Mouse (Mus musculus) stomach, embryonic 16.5 days (tissue): Measurements from ENCODE around the gene Txndc8. TPM values are rescaled to one million over a fixed set of nuclear protein-coding genes. Genes with fewer than 3 reads are reported as not detected.

Experiments
- ATAC-seq: fragments of 200-750 bp; cut with Nextera tagmentation; 2 replicates; pipeline ENCODE4 v1.8.0; 2017; ENCODE audit warnings: moderate number of reproducible peaks, moderate TSS enrichment; ENCODE audit not compliant: insufficient read depth, low FRiP score
- H3K27ac ChIP-seq: fragments of 300-500 bp; sonication (generic); 2 replicates; pipeline ENCODE4 v1.5.1; 2014; ENCODE audit warnings: low read length
- H3K27me3 ChIP-seq: fragments of 300-500 bp; sonication (generic); 2 replicates; pipeline ENCODE4 v1.6.1; 2014; ENCODE audit warnings: low read length, control low read depth, mixed read lengths; ENCODE audit not compliant: control insufficient read depth, insufficient read depth
- H3K36me3 ChIP-seq: fragments of 300-500 bp; sonication (generic); 2 replicates; pipeline ENCODE4 v1.6.1; 2014; ENCODE audit warnings: low read length; ENCODE audit not compliant: control insufficient read depth, insufficient read depth
- H3K4me1 ChIP-seq: fragments of 300-500 bp; sonication (generic); 2 replicates; pipeline ENCODE4 v1.6.1; 2014; ENCODE audit warnings: low read length, control low read depth, mixed read lengths; ENCODE audit not compliant: control insufficient read depth, insufficient read depth
- H3K4me2 ChIP-seq: fragments of 300-500 bp; sonication (generic); 2 replicates; pipeline ENCODE4 v1.6.1; 2014; ENCODE audit warnings: low read depth, low read length, mixed read lengths
- H3K4me3 ChIP-seq: fragments of 300-500 bp; sonication (generic); replicated peaks from 2 replicates; pipeline ENCODE4 v1.5.1; 2014; ENCODE audit warnings: mild to moderate bottlenecking, low read length
- H3K9ac ChIP-seq: fragments of 300-500 bp; sonication (generic); 2 replicates; pipeline ENCODE4 v1.6.1; 2014; ENCODE audit warnings: low read length
- H3K9me3 ChIP-seq: fragments of 300-500 bp; sonication (generic); replicated peaks from 2 replicates; pipeline ENCODE4 v1.6.1; 2016; ENCODE audit warnings: low read length, control low read depth; ENCODE audit not compliant: control insufficient read depth
- WGBS: fragments of 180-500 bp; shearing (Covaris S2); extraction: QIAGEN DNeasy Blood & Tissue Kit; methylation state at CpG from one replicate; pipeline ENCODE4 v1.1.7; 2014; 5-methylcytosine and 5-hydroxymethylcytosine counted together
- polyA plus RNA-seq: library from polyadenylated mRNA; unstranded; fragments of >200 nt; fragmentation: Nextera tagmentation; extraction: Ambion mirVana; gene quantifications from 2 replicates; pipeline ENCODE4 v1.2.1, GENCODE M21; 2015

The Txndc8 gene
- not detected in 2 replicates for polyA plus RNA-seq

- Histone ChIP-seq H3K4me3 (no peak within 1 kb of the TSS), H3K36me3 (no peaks in the 10 kb centered on the region), H3K27me3 (no peaks in the 10 kb centered on the region), H3K4me2 (no peak within 1 kb of the TSS), H3K9me3 (no peaks in the 10 kb centered on the region), H3K9ac (no peak within 1 kb of the TSS), H3K4me1 (no peaks in the 10 kb centered on the region), H3K27ac (no peak within 1 kb of the TSS)
- 94% methylated on average over 5 of the region's 5 CpGs for WGBS
- ATAC-seq, result no peak
These were observed at the start of gene Txndc8 for GRCm38 (mm10) chr4:58009024-58009423. Txndc8 (minus strand) TSS chr4:58009124.

GRCm38 (mm10) chr4:58055653-58056052, 46.7 kb upstream of the Txndc8 start:
- Histone ChIP-seq H3K9ac (no peak overlapping the region), H3K27me3 (no peaks in the 10 kb centered on the region), H3K9me3 (no peaks in the 10 kb centered on the region), H3K36me3 (no peaks in the 10 kb centered on the region), H3K4me1 (no peaks in the 10 kb centered on the region), H3K27ac (no peak overlapping the region), H3K4me2 (no peak overlapping the region), H3K4me3 (no peak overlapping the region)
- ATAC-seq, result no peak

- Histone ChIP-seq H3K4me2 (no peak overlapping the region), H3K4me3 (no peak overlapping the region), H3K27me3 (no peaks in the 10 kb centered on the region), H3K9me3 (no peaks in the 10 kb centered on the region), H3K9ac (no peak overlapping the region), H3K4me1 (no peaks in the 10 kb centered on the region), H3K27ac (no peak overlapping the region), H3K36me3 (no peaks in the 10 kb centered on the region)
- ATAC-seq, result no peak
- 67% methylated on average over 5 of the region's 5 CpGs for WGBS
These were observed 45.5 kb upstream of the Txndc8 start for GRCm38 (mm10) chr4:58054441-58054840.

- Histone ChIP-seq H3K9me3 (no peaks in the 10 kb centered on the region), H3K4me3 (no peak overlapping the region), H3K27ac (no peak overlapping the region), H3K27me3 (no peaks in the 10 kb centered on the region), H3K36me3 (no peaks in the 10 kb centered on the region), H3K4me2 (no peak overlapping the region), H3K4me1 (no peaks in the 10 kb centered on the region), H3K9ac (no peak overlapping the region)
- WGBS, result 79% methylated on average over 8 of the region's 8 CpGs
- no peak for ATAC-seq
These were observed 41.8 kb upstream of the Txndc8 start for GRCm38 (mm10) chr4:58050746-58051145.

- H3K9me3 ChIP-seq, result no peaks in the 10 kb centered on the region
- no peak overlapping the region for H3K27ac ChIP-seq
- no peaks in the 10 kb centered on the region for H3K36me3 ChIP-seq
- no peak for ATAC-seq
- WGBS, result 79% methylated on average over 8 of the region's 8 CpGs
- H3K4me3 ChIP-seq, result no peak overlapping the region
- H3K4me1 ChIP-seq, result no peaks in the 10 kb centered on the region
- no peaks in the 10 kb centered on the region for H3K27me3 ChIP-seq
- H3K4me2 ChIP-seq, result no peak overlapping the region
- no peak overlapping the region for H3K9ac ChIP-seq
These were observed 41.4 kb upstream of the Txndc8 start for GRCm38 (mm10) chr4:58050276-58050675.

- H3K27me3 ChIP-seq, result no peaks in the 10 kb centered on the region
- H3K4me2 ChIP-seq, result no peak overlapping the region
- H3K27ac ChIP-seq, result no peak overlapping the region
- H3K4me3 ChIP-seq, result no peak overlapping the region
- H3K4me1 ChIP-seq, result no peaks in the 10 kb centered on the region
- no peaks in the 10 kb centered on the region for H3K9me3 ChIP-seq
- no peak overlapping the region for H3K9ac ChIP-seq
- H3K36me3 ChIP-seq, result no peaks in the 10 kb centered on the region
- ATAC-seq, result no peak
- 80% methylated on average over 6 of the region's 6 CpGs for WGBS
These were observed 35.9 kb upstream of the Txndc8 start for GRCm38 (mm10) chr4:58044833-58045232.

GRCm38 (mm10) chr4:58044356-58044755, 35.4 kb upstream of the Txndc8 start:
- no peaks in the 10 kb centered on the region for H3K4me1 ChIP-seq
- 89% methylated on average over 3 of the region's 3 CpGs for WGBS
- H3K9me3 ChIP-seq, result no peaks in the 10 kb centered on the region
- no peak overlapping the region for H3K4me2 ChIP-seq
- H3K27ac ChIP-seq, result no peak overlapping the region
- H3K4me3 ChIP-seq, result no peak overlapping the region
- no peaks in the 10 kb centered on the region for H3K36me3 ChIP-seq
- no peak for ATAC-seq
- no peak overlapping the region for H3K9ac ChIP-seq
- no peaks in the 10 kb centered on the region for H3K27me3 ChIP-seq

GRCm38 (mm10) chr4:58040093-58040492, 31.2 kb upstream of the Txndc8 start:
- H3K4me3 ChIP-seq, result no peak overlapping the region
- H3K27me3 ChIP-seq, result no peaks in the 10 kb centered on the region
- no peak overlapping the region for H3K4me2 ChIP-seq
- ATAC-seq, result no peak
- no peak overlapping the region for H3K27ac ChIP-seq
- H3K9me3 ChIP-seq, result no peaks in the 10 kb centered on the region
- 70% methylated on average over 2 of the region's 2 CpGs for WGBS
- H3K4me1 ChIP-seq, result no peaks in the 10 kb centered on the region
- H3K9ac ChIP-seq, result no peak overlapping the region
- H3K36me3 ChIP-seq, result no peaks in the 10 kb centered on the region

GRCm38 (mm10) chr4:58037096-58037705, 28.3 kb upstream of the Txndc8 start:
- no peak overlapping the region for H3K27ac ChIP-seq
- no peak for ATAC-seq

More at GRCm38 (mm10) chr4:58037096-58037705, 28.3 kb upstream of the Txndc8 start:
- Histone ChIP-seq H3K9me3 (no peaks in the 10 kb centered on the region), H3K36me3 (no peaks in the 10 kb centered on the region), H3K27me3 (no peaks in the 10 kb centered on the region), H3K4me1 (no peaks in the 10 kb centered on the region), H3K9ac (no peak overlapping the region), H3K4me3 (no peak overlapping the region), H3K4me2 (no peak overlapping the region)
- WGBS, result 54% methylated on average over 6 of the region's 6 CpGs
